Mouse (Mus musculus) hindbrain, embryonic 10.5 days (tissue): ENCODE measurements at regions not wholly inside any gene's neighbourhood (a gene's known extent, or its start where the extent isn't known, plus 50 kb on each side); places are given as distances from the start of the nearest gene placed in this dataset.

ENCODE experiments used
- DNase-seq: peaks from one replicate; pipeline ENCODE4 v3.0.0-alpha.2; 2017; ENCODE audit warnings: low spot score
- H3K27ac ChIP-seq: fragments of 300-500 bp; sonication (generic); 2 replicates; pipeline ENCODE4 v1.5.1; 2016; ENCODE audit warnings: mild to moderate bottlenecking, moderate library complexity
- H3K27me3 ChIP-seq: fragments of 300-500 bp; sonication (generic); 2 replicates; pipeline ENCODE4 v1.6.1; 2016; ENCODE audit warnings: mild to moderate bottlenecking; ENCODE audit not compliant: poor library complexity, insufficient read depth, severe bottlenecking
- H3K36me3 ChIP-seq: fragments of 300-500 bp; sonication (generic); 2 replicates; pipeline ENCODE4 v1.6.1; 2016; ENCODE audit warnings: mild to moderate bottlenecking, moderate library complexity
- H3K4me1 ChIP-seq: fragments of 300-500 bp; sonication (generic); replicated peaks from 2 replicates; pipeline ENCODE4 v1.6.1; 2016; ENCODE audit warnings: mild to moderate bottlenecking
- H3K4me3 ChIP-seq: fragments of 300-500 bp; sonication (generic); 2 replicates; pipeline ENCODE4 v1.5.1; 2016; ENCODE audit warnings: mild to moderate bottlenecking, moderate library complexity
- H3K9me3 ChIP-seq: fragments of 300-500 bp; sonication (generic); 2 replicates; pipeline ENCODE4 v1.6.1; 2016; ENCODE audit warnings: mild to moderate bottlenecking, moderate library complexity
- WGBS: fragments of 180-500 bp; shearing (Covaris S2); methylation state at CpG from one replicate; pipeline ENCODE4 v1.1.7; 2016; 5-methylcytosine and 5-hydroxymethylcytosine counted together

DNA sequence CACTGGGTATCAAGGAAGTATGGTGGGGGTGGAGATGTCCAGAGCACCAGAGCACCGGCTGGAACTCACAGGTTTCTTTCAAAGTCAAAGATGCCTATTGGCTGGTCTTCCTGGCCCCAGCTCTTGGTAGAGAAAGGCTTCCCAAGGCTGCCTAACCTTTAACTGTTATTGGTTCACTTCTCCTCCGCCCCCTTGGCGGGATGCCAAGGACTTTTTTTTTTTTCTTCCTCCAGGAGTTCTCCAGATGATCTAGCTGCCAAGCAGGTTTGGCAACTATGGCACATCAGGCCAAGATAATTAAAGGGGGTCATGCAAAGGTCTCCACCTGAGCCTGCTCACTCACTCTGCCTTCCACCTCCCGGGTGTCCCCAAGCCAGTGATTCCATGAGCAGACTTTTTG is 67.5 kb downstream of the Sc5d start:
- 65% methylated on average over 4 of the region's 4 CpGs for WGBS
- DNase-seq: no peak
- H3K4me3 ChIP-seq: no peak overlapping the region

DNA sequence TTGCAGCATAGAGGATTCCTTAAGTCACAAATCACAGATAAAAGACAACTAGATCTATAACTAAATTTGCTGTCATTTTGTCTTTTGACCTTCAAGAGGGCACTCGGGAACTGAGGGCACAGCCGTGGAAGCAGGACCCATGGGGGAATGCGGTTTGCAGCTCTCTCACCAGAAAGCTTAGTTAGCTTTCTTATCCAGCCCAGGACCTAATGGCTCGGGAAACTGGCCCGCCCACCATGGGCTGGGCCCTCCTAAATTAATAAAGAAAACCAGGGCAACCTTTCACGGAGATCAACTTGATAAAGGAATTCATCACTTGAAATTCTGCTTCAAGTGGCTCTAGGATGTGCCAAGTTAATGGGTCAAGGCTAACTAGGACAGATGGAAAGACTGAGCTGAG is 67.9 kb downstream of the Sc5d start:
- H3K4me1 ChIP-seq: peaks cover 14% of the 10 kb centered on the region
- no peaks in the 10 kb centered on the region for H3K36me3 ChIP-seq
- no peak for DNase-seq
- 0 out of 2 replicates have a peak, but pooled peaks cover 4% of the 10 kb centered on the region for H3K27me3 ChIP-seq
- 82% methylated on average over 6 of the region's 6 CpGs for WGBS
- no peak overlapping the region for H3K4me3 ChIP-seq
- no peak overlapping the region for H3K27ac ChIP-seq
- 0 out of 2 replicates have a peak, but pooled peaks cover 5% of the 10 kb centered on the region for H3K9me3 ChIP-seq

More for the DNA sequence above, 67.5 kb downstream of the Sc5d start:
- Histone ChIP-seq H3K4me1 (peaks cover 14% of the 10 kb centered on the region), H3K36me3 (no peaks in the 10 kb centered on the region), H3K27ac (no peak overlapping the region), H3K9me3 (0 out of 2 replicates have a peak, but pooled peaks cover 5% of the 10 kb centered on the region), H3K27me3 (0 out of 2 replicates have a peak, but pooled peaks cover 3% of the 10 kb centered on the region)

DNA sequence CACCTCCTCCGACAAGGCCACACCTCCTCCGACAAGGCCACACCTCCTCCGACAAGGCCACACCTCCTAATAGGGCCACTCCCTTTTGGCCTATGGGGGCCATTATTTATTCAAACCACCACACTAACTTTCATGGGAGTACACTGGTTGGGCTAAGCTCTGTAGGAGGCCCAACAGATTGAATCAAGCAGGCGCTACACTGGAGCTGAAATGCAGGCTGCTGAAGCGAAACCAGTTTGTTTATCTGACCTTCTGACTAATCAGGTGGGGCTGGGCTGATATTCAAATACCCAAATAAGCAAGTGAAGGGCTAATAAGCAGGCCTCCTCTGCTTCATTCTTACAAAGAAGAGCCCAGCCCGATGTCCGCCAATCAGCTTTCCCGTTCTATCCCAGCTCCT is 68.4 kb downstream of the Sc5d start:
- H3K9me3 ChIP-seq: 0 out of 2 replicates have a peak, but pooled peaks cover 5% of the 10 kb centered on the region
- no peak for DNase-seq
- H3K27me3 ChIP-seq: peaks cover 8% of the 10 kb centered on the region; the same call in 1 of the 2 replicates
- no peaks in the 10 kb centered on the region for H3K36me3 ChIP-seq
- no peak overlapping the region for H3K4me3 ChIP-seq
- no peak overlapping the region for H3K27ac ChIP-seq
- WGBS: 80% methylated on average over 8 of the region's 8 CpGs
- peaks cover 14% of the 10 kb centered on the region for H3K4me1 ChIP-seq

DNA sequence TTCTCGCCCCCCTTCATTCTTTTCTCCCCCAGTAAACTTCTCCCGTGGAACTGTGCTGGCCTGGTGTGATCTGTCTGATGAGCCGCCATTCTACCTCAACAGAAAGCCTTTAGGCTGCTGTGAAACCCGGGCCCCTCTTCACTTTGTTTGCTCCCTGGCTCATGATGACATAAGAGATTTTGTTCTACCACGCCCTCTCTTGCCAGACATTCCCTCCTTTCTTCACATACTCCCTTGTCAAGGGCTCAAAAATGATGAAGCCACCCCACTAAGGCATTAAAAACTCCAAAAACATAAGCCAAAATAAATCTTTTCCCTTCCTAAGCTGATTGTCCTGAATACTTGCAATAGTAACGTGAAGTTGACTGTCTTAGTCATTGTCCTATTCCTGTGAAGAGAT is 69.1 kb downstream of the Sc5d start:
- Histone ChIP-seq H3K4me3 (no peak overlapping the region), H3K36me3 (no peaks in the 10 kb centered on the region), H3K27me3 (peaks cover 8% of the 10 kb centered on the region; the same call in 1 of the 2 replicates), H3K9me3 (0 out of 2 replicates have a peak, but pooled peaks cover 5% of the 10 kb centered on the region), H3K4me1 (peaks cover 14% of the 10 kb centered on the region), H3K27ac (no peak overlapping the region)
- WGBS: 89% methylated on average over 6 of the region's 6 CpGs
- DNase-seq: no peak

DNA sequence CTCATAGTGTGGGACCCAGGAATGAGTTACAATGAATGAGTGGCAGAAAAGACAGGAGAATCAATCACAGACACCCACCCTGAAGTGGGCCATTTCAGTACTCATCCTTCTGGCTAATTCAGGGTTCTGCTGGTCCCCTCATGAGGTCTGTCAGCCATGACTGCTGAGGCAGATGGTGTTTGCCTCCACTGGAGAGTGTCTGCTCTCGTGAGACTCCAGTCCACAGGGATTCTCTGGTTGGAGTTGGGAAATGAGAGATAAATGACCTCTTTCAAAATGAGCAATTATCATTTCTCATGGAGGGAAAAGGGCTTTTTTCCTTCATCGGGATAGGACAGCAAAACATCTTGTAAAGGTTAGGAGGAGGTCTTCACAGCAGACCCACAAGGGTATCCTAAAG is 69.9 kb downstream of the Sc5d start:
- 77% methylated on average over 2 of the region's 2 CpGs for WGBS
- Histone ChIP-seq H3K9me3 (0 out of 2 replicates have a peak, but pooled peaks cover 5% of the 10 kb centered on the region), H3K27ac (no peak overlapping the region), H3K4me3 (no peak overlapping the region), H3K27me3 (peaks cover 8% of the 10 kb centered on the region; the same call in 1 of the 2 replicates), H3K36me3 (no peaks in the 10 kb centered on the region), H3K4me1 (peaks cover 14% of the 10 kb centered on the region)
- no peak for DNase-seq

DNA sequence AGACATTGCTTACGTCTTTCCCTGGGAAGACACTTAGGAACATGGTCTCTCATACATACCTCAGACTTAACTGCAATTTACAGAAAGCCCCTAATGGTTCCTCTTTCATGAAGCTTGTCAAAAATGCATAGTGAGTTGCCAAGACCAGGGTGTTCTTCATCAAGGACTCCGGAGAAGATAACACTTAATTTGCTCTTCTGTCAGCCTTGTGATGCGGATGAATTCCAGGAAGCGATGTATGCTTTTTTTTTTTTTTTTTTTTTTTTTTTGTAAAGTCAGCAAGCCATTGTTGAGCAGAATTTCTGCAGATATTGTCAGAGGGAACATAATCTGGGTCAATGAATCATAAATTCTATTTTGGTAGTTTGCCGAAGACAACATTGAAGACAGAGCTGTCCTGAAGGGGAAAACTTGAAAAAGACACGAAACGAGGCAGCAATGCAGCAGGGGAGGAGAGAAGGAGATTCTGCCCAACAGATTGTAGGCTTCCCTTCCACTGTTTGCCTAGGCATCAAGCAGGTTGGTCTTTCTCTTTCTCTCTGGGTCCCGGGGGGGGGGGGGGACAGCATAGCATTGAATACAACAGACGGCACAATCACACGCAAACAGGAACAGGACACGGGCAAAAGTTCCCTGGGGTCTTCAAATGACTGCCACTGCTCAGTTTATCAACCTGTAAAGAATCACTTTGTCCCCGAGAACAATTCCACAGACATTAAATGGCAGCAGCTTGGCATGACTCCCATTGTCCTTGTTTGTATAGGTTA is 69.1 kb upstream of the Sorl1 start:
- Histone ChIP-seq H3K4me3 (no peak overlapping the region), H3K9me3 (0 out of 2 replicates have a peak, but pooled peaks cover 2% of the 10 kb centered on the region), H3K27ac (no peak overlapping the region), H3K4me1 (peaks cover 14% of the 10 kb centered on the region), H3K27me3 (peaks cover 8% of the 10 kb centered on the region; the same call in 1 of the 2 replicates), H3K36me3 (no peaks in the 10 kb centered on the region)
- no peak for DNase-seq
- WGBS: 67% methylated on average over 12 of the region's 12 CpGs

DNA sequence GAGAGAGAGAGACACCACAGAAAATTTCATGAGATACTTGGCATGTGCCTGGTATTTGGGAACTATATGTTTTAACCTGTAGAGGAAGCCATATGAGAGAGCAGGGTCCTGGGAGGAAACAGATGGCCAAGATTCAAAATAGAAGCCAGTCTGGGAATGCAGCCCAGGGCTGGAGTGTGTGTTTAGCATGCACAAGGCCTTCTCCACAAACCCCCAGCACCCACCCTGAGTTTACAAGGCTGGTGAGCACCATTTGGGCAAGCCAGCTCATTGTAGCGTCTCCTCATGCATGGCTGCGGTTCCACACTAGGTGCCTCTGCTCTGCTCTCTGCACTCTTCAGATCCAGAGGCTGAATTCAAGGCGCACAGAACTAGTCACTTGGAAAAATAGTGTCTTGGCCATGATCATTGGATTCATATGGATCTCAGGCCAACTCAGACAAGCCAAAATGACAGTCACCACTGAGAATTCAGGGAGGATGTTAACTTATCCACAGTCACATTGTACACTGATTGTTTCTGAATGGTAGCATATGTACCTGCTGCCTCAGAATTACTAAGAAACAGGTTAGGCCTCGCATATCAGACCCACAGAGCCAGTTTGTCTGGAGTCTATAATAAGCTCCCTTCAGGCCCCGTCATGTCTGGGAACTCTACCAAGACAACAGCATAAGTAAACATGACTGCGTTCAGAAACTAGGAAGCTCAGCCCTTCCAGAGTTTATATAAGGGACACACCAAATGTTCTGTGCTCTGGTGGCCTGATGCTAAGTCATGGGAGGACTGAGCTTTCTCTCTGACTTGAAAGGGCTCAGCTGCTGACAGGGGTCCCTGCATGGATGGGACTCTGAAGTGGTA is 63.5 kb upstream of the Sorl1 start:
- no peaks in the 10 kb centered on the region for H3K36me3 ChIP-seq
- H3K4me3 ChIP-seq: no peak overlapping the region
- no peak for DNase-seq
- H3K9me3 ChIP-seq: no peaks in the 10 kb centered on the region
- H3K4me1 ChIP-seq: peaks cover 26% of the 10 kb centered on the region
- peaks cover 5% of the 10 kb centered on the region; the same call in 1 of the 2 replicates for H3K27me3 ChIP-seq
- no peak overlapping the region for H3K27ac ChIP-seq
- WGBS: 92% methylated on average over 6 of the region's 6 CpGs

DNA sequence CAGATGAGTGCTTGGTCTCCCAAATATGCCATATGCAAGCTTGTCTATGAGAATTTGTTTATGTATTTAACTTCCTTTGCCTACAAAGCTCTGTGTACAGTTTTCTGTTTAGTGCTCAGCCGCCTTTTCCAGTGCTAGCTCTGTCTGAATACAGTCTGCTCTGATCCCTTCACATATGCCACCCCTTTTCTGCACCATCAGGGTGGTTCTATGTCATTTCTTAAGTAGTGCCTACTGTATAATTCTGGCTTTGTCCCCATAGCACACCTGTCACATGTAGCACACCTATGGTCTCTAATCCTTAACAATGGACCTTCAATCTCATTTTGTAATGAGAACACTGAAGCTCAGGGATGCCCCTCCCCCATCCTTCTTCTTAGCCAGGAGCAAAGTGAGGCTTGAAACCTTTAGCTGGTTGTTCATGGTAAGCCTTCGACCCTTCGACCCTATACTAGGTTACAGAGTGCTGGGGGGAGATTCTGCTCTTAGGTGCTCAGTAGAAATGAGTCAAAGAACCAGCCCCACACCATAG is 60.1 kb upstream of the Sorl1 start:
- Histone ChIP-seq H3K4me1 (peaks cover 27% of the 10 kb centered on the region), H3K27ac (no peak overlapping the region), H3K27me3 (no peaks in the 10 kb centered on the region), H3K36me3 (no peaks in the 10 kb centered on the region), H3K4me3 (no peak overlapping the region), H3K9me3 (no peaks in the 10 kb centered on the region)
- no peak for DNase-seq
- WGBS: 79% methylated on average over 3 of the region's 3 CpGs

DNA sequence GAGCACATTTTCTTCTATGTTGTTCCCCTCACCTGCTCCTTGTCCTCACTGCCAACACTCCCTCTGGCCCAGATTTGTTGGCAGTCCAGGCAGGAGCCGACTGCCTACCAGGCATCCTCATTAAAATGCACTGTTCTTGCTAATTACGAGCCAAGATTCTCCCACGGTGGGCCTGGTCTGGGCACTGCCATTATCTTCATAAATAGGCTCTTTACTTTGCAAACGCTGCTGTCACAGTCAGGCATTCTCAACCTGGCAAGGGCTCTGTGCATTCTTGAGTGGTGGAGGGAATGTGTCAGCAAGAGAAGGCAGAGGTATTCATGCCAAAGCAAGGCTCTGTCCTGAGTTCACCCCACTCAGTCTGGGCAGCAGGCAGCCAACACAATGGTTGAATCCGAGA is 59.4 kb upstream of the Sorl1 start:
- Histone ChIP-seq H3K9me3 (no peaks in the 10 kb centered on the region), H3K4me3 (no peak overlapping the region), H3K4me1 (peaks cover 34% of the 10 kb centered on the region), H3K36me3 (no peaks in the 10 kb centered on the region), H3K27ac (no peak overlapping the region), H3K27me3 (no peaks in the 10 kb centered on the region)
- WGBS: 41% methylated on average over 5 of the region's 5 CpGs
- DNase-seq: no peak

DNA sequence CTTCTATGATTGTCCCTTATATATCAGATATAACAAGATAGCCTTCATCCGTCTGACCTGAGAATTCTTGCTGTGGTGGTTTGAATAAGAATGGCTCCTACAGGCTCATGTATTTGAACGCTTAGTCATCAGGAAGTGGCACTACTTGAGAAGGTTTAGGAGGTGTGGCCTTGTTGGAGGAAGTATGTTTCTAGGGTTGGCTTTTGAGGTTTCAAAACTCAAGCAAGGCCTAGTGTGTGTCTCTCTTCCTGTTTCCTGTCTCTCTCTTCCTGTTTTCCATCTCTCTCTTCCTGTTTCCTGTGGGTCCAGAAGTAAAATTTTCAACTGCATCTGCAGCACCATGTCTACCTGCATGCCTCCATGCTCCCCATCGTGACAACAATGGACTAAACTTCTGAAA is 58.3 kb upstream of the Sorl1 start:
- Histone ChIP-seq H3K4me1 (peaks cover 37% of the 10 kb centered on the region), H3K27ac (no peak overlapping the region), H3K36me3 (no peaks in the 10 kb centered on the region), H3K27me3 (no peaks in the 10 kb centered on the region), H3K4me3 (no peak overlapping the region), H3K9me3 (no peaks in the 10 kb centered on the region)
- no peak for DNase-seq
- 91% methylated on average over 3 of the region's 3 CpGs for WGBS

DNA sequence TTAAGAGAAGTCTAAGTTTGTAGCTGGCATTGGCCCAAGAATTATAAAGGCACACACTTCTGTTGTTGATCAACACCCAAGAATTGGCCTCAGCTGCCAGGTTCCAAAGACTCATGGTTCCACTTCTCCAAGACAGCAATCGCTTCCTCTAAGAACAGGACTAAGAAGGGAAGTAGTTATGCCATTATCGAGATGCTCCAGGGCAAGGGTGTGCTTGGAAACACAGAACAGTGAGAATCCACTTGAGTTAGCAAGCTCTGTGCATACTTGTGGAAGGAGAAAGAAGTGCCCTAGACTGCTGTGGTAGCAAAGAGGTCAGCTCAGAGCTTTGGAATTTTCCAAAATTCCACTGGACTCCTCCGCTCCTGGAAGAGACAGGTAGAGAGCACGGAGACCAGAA is 56.1 kb upstream of the Sorl1 start:
- H3K9me3 ChIP-seq: no peaks in the 10 kb centered on the region
- 88% methylated on average over 4 of the region's 4 CpGs for WGBS
- DNase-seq: no peak

DNA sequence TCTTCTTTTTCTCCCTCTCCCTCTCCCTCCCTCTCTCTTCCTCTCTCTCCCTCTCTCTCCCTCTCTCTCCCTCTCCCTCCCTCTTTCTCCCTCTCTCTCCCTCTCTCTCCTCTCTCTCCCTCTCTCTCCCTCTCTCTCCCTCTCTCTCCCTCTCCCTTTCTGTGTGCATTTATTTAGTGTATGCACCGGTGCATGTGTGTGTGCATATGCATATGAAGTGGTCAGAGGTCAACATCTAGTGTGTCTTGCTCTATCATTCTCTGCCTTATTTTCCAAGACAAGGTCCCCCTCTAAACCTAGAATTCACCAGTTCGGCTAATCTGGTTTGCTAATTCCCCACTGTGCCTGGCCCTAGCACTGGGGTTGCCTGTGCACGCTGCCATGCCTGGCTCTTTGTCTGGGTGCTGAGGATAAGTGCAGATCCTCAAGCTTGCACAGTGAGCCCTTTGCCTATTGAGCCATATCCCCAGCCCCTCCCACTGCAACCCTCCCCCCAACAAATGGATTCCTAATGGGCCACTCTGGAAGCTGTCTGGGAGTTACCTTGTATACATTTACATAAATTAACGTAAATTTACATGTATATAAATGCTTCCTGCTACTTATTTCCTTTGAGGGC is 54.8 kb upstream of the Sorl1 start:
- Histone ChIP-seq H3K4me1 (peaks cover 25% of the 10 kb centered on the region), H3K9me3 (no peaks in the 10 kb centered on the region), H3K27ac (peak overlapping the region; percentile 81), H3K36me3 (no peaks in the 10 kb centered on the region), H3K4me3 (no peak overlapping the region), H3K27me3 (no peaks in the 10 kb centered on the region)
- WGBS: 36% methylated on average over 4 of the region's 4 CpGs
- DNase-seq: peak; percentile 24

More for the DNA sequence above, 56.1 kb upstream of the Sorl1 start:
- H3K4me3 ChIP-seq: no peak overlapping the region
- H3K4me1 ChIP-seq: peaks cover 30% of the 10 kb centered on the region
- H3K27me3 ChIP-seq: no peaks in the 10 kb centered on the region
- H3K27ac ChIP-seq: no peak overlapping the region
- H3K36me3 ChIP-seq: no peaks in the 10 kb centered on the region
